Mouse (Mus musculus) left cerebral cortex, adult 2 months (tissue): ENCODE results near the gene Cspg4. TPM values are rescaled to one million over a fixed set of nuclear protein-coding genes. Genes with fewer than 3 reads are reported as not detected.
"Not testable (repeated sequence)": the region's sequence is repeated elsewhere in the genome, so short reads cannot be mapped to it uniquely, and the experiment has no call there.

ENCODE experiments used
- DNase-seq, 2 experiments: peaks; one replicate each; pipeline ENCODE4 v3.0.0; 2021 to 2022; ENCODE audit warnings: low spot score in 2 of 2, mixed read lengths in 1 of 2; ENCODE audit errors: extremely low spot score in 1 of 2
- H3K27ac ChIP-seq: fragments of 200-600 bp; 2 replicates; pipeline ENCODE4 v1.8.1; 2022
- H3K4me3 ChIP-seq: fragments of 200-600 bp; 2 replicates; pipeline ENCODE4 v1.8.1; 2022
- CTCF ChIP-seq: fragments of 200-600 bp; IDR thresholded peaks from 2 replicates; pipeline ENCODE4 v1.8.1; 2022; ENCODE audit warnings: antibody characterized with exemption, mild to moderate bottlenecking, moderate library complexity
- intact Hi-C: fragments of 180-260 bp; cut with DNase I; formaldehyde crosslinking; loops from one replicate; pipeline ENCODE4 v1.15.1; 2025
- total RNA-seq, 2 experiments: library from RNA; stranded (reverse); gene quantifications; 2 replicates each; pipeline ENCODE4 v1.2.3; 2021

Cspg4 gene
- total RNA-seq, 2 experiments from 2014 or later, result 15.2 to 15.9 TPM

DNA sequence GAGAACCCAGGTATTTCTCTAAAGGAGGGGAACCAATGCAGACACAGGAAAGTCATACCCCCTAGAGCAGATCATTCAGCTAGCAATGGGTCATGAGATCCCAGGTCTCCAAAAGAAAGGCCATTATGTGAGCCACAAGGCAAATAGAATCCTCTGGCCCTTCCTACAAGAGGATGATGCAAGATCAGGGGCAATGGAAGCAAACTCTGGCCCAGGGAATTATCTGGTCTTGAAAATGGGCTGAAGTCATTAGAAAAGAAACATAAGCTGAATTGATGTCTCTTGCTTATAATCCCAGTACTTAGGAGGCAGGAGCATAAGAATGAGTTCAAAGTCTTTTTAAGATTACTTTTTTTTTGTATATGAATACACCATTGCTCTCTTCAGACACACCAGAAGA is 35.2 kb downstream of the Cspg4 start:
- intact Hi-C loops, result no loop called here
- no peak overlapping the region for H3K27ac ChIP-seq
- DNase-seq, result no peak
- no peak overlapping the region for H3K4me3 ChIP-seq
- TF ChIP-seq CTCF, result no peak; the same call in 1 of the 2 replicates

DNA sequence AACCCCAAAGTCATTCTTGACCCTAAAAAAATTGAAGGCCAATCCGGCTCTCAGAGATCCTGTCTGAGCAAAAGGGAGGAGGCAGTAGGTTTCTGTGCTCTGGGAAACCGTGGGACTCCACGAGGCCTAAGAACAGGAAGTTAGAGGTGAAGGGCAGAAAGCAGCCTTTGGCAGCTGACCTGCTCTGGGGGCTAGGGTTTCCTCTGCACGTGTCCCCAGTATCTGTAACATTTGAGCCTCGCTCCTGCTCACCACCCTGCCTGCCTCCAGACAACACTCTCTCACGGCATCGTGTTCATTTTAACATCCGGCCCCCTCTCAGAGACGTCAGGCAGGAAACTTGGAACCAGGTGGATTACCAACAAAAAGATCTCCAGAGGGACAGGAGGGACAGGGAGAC is 35.7 kb downstream of the Cspg4 start:
- intact Hi-C loops, result no loop called here
- Histone ChIP-seq H3K4me3 (no peak overlapping the region), H3K27ac (peak overlapping the region; percentile 57; the same call in 1 of the 2 replicates)
- TF ChIP-seq CTCF, result no peak
- DNase-seq, result no peak

DNA sequence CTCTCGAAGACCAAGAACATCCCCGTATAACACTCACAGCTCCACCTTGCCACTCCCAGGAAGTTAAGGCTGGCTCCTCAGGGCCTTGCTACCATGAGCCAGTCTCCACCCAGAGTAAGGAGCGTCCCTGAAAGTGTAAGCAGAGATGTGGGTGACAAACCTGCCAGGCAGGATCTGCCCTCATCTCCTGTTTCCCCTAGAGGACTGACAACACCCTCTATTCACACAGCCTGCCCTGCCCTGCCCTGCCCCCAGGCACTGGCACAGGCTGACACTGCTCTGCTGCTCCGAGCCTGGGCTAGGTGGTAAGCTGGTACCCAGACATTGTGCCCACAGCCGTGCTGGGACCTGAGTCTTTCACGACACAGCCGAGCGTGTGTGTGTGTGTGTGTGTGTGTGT is 36.4 kb downstream of the Cspg4 start:
- Histone ChIP-seq H3K4me3 (no peak overlapping the region), H3K27ac (peak overlapping the region; percentile 57)
- intact Hi-C loops, result no loop called here
- peak in 1 of 2 experiments; percentile 20 for DNase-seq
- TF ChIP-seq CTCF, result no peak

DNA sequence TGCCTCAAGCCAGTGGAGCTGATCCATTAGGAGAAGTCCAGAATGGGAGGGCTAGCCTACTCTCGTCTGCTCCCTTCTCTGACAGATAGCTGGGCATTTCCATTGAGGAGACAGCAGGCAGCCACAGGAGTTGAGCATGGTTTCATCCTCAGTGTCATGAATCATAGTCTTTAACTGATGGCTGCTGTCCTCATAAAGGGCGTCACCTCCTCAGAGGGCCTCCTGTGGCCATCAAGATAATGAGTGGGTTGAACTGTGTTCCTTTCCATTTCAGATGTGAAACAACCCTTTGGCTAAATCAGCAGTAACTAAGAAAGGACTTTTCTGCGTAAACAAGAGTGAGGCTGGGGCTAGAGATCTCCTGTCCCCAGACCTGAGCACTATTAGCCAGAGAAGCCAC is 38.8 kb downstream of the Cspg4 start:
- H3K4me3 ChIP-seq, result no peak overlapping the region
- no peak for DNase-seq
- intact Hi-C loops, result no loop called here
- no peak for TF ChIP-seq CTCF
- no peak overlapping the region for H3K27ac ChIP-seq

DNA sequence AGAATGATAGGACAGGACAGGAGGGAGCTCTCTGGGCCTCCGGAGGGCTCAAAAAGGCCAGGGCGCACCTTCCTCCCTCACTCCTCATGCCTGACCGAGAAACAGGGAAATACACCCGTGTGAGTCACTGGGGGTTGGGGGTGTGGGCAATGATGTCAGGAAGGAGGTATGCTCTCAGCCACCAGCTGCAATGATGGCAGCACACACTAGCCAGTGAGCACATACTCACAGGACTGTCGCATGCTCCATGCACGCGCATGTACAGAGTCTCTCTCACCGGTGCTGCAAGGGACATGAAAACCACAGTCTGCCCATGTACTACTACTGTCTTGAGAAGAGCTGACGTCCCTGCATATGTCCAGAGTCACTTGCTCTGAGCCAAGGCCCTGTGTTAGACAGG is 42.7 kb downstream of the Cspg4 start:
- H3K4me3 ChIP-seq, result no peak overlapping the region
- H3K27ac ChIP-seq, result no peak overlapping the region
- TF ChIP-seq CTCF, result no peak
- no peak for DNase-seq
- intact Hi-C loops, result no loop called here

DNA sequence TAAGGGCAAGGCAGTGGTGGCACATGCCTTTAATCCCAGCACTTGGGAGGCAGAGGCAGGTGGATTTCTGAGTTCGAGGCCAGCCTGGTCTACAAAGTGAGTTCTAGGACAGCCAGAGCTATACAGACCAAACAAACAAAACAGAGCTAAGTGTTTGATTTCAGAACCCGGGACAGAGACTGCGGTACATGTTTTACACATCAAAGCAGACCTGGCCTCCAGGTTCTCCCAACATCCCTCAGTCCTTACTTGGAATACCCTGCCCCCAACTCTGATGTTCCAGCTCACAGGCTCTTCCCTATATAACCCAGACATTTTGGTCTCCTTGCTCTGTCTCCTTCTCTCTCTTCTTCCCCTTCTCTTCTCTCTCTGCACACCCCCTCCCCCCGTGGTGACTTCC is 45.2 kb downstream of the Cspg4 start:
- H3K4me3 ChIP-seq, intact Hi-C loops, H3K27ac ChIP-seq, DNase-seq: not testable (repeated sequence)

DNA sequence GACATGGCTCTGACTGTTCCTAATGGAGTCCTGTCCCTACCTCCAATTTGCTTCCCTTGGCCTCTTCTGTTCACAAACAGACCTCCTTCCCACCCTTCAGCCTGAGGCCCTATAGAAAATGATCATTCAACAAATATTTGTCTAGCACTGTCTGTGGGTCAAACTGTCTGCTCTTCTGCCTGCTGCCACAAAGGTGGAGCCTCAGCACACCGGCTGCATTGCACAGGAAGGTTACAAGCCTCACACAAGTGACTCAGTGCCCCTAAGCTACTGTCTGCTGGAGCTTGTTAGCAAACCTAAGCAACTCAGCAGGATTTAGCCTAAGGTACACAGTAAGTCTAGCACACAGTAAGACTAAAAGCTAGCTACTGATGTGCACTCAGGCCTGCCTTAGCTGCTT is 46.2 kb downstream of the Cspg4 start:
- intact Hi-C loops, result no loop called here
- Histone ChIP-seq H3K27ac (no peak overlapping the region), H3K4me3 (no peak overlapping the region)
- no peak for TF ChIP-seq CTCF
- DNase-seq, result no peak

DNA sequence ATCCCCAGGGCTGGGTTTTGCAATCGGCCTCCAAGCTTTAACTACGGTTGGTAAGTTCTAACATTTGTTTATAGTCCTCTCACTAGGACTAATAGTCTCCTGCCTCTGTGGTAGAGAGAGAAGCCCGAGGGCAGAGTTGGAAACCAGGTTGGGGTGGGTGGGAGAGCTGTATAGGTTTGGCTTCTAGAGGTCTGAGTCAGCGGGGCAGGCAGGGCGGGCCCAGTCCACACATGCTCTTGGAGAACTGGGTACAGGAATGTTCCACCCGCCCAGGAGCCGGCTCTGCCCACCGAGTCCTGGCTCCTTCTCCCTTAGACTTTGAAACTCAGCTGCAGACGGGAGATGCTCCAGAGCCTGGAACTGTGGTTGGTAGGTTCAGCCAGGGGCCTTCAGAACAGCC is 49.2 kb downstream of the Cspg4 start:
- TF ChIP-seq CTCF, result no peak
- intact Hi-C loops, result no loop called here

DNA sequence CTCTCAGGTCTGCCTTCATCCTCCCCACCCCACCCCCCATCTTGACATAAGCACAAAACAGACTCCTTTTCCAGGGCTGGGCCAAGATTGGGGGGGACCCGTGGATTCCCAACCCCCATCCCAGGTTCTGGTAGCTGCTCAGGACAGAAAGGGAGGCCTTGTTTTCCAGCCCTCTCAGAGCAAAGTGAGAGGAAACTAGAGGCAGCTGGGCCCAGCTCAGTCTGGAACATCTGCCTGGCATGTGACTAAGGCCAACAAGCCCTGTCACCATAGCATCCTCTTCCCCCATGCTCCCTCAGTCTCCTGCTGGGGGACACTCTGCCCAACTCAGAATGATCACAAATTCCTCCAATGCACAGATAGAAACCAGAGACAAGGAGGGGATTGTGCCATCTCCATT is 50.3 kb downstream of the Cspg4 start:
- no peak overlapping the region for H3K4me3 ChIP-seq
- intact Hi-C loops, result no loop called here
- DNase-seq, result no peak
- TF ChIP-seq CTCF, result no peak
- no peak overlapping the region for H3K27ac ChIP-seq

More for the DNA sequence above, 49.2 kb downstream of the Cspg4 start:
- DNase-seq, result no peak
- Histone ChIP-seq H3K27ac (no peak overlapping the region), H3K4me3 (no peak overlapping the region)

DNA sequence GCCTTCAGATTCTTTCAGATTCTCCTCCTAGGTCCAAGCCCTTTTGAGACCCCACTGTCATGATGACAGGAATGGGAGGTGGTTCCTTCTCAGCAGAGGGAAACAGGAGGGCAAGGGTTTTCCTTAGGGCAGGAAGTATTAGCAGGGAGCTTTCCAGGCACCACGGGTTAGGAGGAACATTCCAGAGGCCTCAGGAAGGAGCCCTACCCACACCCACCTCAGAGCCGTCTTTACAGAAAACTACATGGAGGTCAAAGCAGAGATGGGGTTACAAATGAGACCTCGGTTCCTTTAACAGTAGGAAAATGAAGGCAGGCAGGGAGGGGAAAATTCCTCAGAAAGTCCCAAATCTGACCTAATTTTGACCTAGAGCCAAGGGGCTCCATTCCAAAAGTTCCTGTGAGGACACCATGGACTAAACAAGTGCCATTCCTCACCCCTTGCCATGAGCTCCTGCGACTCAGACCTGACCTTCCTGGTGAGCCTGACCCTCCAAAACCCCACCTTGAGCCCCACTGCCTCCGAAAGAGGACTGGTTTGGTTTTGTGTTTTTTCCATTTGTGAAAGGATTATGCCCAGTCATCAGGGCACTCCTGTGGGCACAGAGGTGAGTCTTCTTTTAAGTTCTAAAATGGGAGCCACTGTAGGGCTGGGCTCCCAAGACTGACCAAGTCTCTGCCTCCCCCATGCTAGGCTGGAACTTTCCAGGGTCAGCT is 51.0 kb downstream of the Cspg4 start:
- no peak overlapping the region for H3K27ac ChIP-seq
- H3K4me3 ChIP-seq, result no peak overlapping the region
- intact Hi-C loops, result no loop called here
- DNase-seq, result no peak
- TF ChIP-seq CTCF, result no peak

DNA sequence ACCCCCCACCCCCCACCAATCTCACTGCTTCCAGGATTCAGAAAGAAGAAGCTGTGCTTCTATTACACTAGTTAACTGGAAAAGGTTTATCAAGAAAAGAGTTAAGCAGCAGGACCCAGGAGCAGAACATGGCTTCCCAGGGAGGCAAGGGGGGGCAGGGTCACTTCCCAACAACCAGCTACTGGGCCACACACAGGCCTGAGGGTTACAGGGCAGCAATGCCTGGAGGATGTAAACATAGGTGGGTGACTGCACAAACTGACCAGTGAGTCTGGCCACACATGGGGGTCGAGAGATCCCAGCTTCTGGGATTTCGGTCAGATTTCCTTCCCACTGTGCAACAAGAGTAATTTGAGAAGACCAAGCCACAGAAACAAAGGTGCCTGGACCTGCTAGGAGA is 52.3 kb downstream of the Cspg4 start:
- H3K4me3 ChIP-seq, result no peak overlapping the region
- no peak for TF ChIP-seq CTCF
- intact Hi-C loops, result no loop called here
- no peak for DNase-seq
- H3K27ac ChIP-seq, result no peak overlapping the region

DNA sequence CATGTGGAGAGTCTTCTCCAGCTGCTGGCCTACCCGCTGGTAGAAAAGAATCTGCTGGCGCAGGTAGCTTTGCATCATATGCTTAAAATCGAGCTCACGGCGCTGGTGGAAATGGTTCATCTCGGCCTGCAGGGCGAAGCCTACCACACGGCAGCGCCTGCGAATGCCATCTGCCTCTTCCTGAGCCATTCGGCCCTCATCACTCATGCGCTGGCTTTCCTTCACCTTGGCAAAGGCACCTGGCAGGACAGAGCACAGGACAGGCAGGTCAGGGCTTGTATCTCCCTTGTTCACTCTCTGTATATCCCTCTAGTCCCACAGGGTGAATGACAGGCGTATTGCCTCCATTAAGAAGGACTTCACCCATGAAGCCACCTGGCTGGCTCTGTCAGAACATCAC is 53.6 kb downstream of the Cspg4 start:
- DNase-seq, result no peak
- Histone ChIP-seq H3K27ac (no peak overlapping the region), H3K4me3 (no peak overlapping the region)
- no peak for TF ChIP-seq CTCF
- intact Hi-C loops, result no loop called here

DNA sequence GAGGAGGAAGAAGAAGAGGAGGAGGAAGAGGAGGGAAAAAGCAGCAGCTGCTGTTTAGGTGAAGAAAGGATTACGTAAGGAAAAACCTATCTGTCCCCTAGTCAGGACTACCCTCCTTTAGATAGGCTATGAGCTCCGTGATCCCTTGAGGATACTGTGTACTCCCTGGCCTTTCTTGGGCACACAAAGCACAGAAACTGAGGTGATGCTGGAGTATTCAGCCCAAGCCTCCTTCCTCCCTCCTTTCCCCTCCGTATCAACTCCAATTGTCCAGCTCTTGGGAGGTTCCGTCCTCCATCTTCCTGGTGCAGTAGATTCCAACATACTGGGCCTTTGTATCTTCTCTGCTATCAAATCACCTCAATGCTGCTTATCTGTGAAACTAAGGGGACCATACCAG is 57.9 kb downstream of the Cspg4 start:
- TF ChIP-seq CTCF, result no peak
- intact Hi-C loops, result no loop called here
- H3K27ac ChIP-seq, result no peak overlapping the region
- no peak for DNase-seq
- H3K4me3 ChIP-seq, result no peak overlapping the region
